Mouse (Mus musculus): ENCODE results near the gene Dpm3.

DNA sequence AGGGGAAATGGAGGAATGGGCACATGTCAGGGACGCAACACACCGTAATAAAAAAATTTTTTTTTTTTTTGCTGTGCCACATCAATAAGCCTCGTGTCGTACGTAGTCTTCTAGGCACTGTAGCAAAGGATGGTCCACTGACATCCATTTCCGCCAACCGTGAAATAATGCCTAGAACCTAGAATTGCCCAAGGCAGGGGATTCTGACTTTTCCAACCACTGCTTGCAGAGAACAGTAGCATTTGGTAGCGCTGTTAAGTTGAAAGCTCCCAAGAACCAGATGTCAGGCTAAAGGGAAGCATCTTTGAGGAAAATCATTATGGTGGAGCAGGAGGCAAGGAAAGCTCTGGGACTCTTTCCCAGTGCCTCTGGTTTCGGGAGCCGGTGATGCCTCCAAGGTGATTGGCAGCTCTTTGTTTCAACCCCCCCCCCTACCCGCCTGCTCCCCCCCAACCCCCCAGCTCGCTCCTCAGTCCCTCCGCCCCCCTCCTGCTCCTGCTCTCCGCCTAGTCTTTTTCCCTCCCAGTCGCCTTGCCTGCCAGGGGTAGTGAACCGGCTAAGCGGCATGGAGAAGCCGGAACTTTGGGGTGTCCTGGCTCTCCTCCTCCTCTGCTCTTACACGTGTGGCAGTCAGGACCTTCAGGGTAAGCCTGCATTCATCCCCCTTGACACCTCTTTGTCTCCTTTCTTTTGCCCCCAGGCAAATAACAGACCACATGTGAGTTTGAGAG, 44.3 kb upstream of the Dpm3 start, which contains the start of gene Thbs3:
- TF ChIP-seq CTCF (IDR thresholded peaks at IDR 0.05; ENCODE audit: low read depth) (no peak), EP300 (IDR thresholded peaks at IDR 0.05; ENCODE audit: low read depth) (no peak)

Measured in liver, embryonic 14.5 days (tissue).